ENCODE assay signal across 18 mouse cellular contexts in genomic region chr1:161077243-161077642, GRCm38 (mm10).
"Had no signal": no experiment of that assay in that cellular context is flagged by ENCODE, and none has a peak within 500 bp of the region (broad histone marks: within the 10 kb centered on the region; RNA-seq: fewer than 3 reads in every experiment).

No protein-coding gene starts in this region.

- H3K4me3 ChIP-seq: kidney, embryonic 15.5 days; left cerebral cortex, adult 2 months; lung, embryonic 15.5 days; neural tube, embryonic 12.5 days; neural tube, embryonic 15.5 days had no signal

- ATAC-seq: intestine, postnatal 0 days had no signal

- H3K27ac ChIP-seq: kidney, embryonic 15.5 days; left cerebral cortex, adult 2 months; liver, embryonic 14.5 days; lung, embryonic 15.5 days; neural tube, embryonic 12.5 days; neural tube, embryonic 15.5 days had no signal

- H3K9ac ChIP-seq: kidney, embryonic 15.5 days; liver, embryonic 14.5 days; lung, embryonic 15.5 days; neural tube, embryonic 12.5 days; neural tube, embryonic 15.5 days had no signal

- H3K27me3 ChIP-seq: kidney, embryonic 15.5 days; lung, embryonic 15.5 days; neural tube, embryonic 12.5 days; neural tube, embryonic 15.5 days had no signal

- H3K9me3 ChIP-seq: kidney, embryonic 15.5 days; lung, embryonic 15.5 days; neural tube, embryonic 12.5 days; neural tube, embryonic 15.5 days had no signal

- DNase-seq: kidney, adult 2 months; kidney, postnatal 10 days; kidney, postnatal 36 days; layer of hippocampus, postnatal 36 days; lung, adult 18-20 months; lung, postnatal 14 days; midbrain, embryonic 14.5 days; thymus, adult 18-20 months; thymus, postnatal 36 days had no signal

- H3K4me2 ChIP-seq: kidney, embryonic 15.5 days; liver, embryonic 11.5 days; lung, embryonic 15.5 days; midbrain, embryonic 11.5 days; neural tube, embryonic 12.5 days; neural tube, embryonic 15.5 days had no signal

- H3K36me3 ChIP-seq: neural tube, embryonic 15.5 days had no signal
